Mouse (Mus musculus) telencephalon, adult 2 months (tissue): ENCODE results near the gene Cblc.

ENCODE experiments used
- DNase-seq: peaks from one replicate; pipeline ENCODE4 v3.0.0-alpha.2; 2011; ENCODE audit warnings: low read depth, low spot score

Gene Cblc

DNA sequence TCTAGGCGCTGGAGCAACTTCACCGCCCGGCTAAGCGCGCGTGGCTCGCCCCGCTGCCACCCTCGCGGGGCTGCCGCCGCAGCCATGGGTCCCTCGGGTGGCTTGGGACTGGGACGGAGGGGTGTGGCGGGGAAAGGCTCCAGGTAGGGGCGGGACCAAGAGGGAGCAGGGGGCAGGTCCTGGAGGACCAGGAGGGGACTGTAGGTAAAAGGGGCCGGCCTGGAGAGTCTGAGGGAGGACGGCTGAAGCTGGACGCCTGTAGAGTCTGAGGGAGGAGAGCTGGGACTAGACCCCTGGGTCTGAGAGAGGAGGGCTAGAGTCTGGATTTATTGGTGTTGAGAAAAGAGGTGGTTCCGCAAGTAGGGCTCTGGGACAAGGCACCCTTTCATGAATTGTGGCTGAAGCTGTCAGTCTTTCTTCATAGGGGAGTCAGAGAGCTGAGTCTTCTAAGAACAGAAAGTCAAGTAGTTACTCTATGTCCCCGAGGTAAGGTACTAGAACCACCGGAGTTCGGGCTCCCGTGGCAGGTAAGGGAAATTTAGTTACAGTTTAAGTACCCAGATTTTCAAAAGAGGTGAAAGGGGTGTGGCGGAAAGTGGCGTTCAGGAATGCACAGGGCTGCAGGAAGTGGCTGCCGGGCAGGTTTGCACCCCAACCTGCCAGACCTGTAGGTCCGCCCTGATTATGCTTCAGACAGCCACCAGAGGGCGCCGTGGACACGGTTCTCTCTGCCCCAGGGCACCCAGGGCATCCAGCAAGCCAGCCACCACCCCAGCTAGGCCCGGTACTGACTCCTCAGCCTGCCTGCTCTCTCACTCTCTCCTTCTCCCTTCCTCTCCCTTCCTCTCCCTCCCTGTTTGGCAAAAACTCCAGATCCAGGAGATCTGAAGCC, at the start of gene Cblc:
Cblc (minus strand) TSS at position 113 of the 892 bp plus-strand sequence.
- DNase-seq, result no peak

- no peak for DNase-seq
These were observed 48.0 kb upstream of the Cblc start for GRCm38 (mm10) chr7:19844521-19845171.

DNA sequence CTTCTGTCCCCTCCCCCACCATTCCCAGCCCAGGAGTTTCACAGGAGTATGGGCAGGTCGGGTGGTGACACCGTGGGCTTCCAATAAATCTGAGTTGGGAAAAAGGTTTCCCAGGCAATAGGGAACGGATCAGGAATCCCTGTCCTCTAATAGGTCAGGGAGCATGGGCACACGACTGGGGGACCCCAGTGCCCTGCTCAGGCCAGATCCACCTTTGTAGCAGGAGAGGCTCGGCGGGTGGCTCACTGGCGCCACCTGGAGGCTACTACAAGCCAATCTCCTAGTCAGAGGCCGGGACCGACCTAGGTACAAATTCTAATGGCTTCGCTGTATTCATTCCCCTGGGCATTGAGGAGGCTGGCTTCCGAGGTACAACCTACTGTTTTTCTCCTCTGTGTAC, 47.0 kb upstream of the Cblc start:
- DNase-seq, result no peak

DNA sequence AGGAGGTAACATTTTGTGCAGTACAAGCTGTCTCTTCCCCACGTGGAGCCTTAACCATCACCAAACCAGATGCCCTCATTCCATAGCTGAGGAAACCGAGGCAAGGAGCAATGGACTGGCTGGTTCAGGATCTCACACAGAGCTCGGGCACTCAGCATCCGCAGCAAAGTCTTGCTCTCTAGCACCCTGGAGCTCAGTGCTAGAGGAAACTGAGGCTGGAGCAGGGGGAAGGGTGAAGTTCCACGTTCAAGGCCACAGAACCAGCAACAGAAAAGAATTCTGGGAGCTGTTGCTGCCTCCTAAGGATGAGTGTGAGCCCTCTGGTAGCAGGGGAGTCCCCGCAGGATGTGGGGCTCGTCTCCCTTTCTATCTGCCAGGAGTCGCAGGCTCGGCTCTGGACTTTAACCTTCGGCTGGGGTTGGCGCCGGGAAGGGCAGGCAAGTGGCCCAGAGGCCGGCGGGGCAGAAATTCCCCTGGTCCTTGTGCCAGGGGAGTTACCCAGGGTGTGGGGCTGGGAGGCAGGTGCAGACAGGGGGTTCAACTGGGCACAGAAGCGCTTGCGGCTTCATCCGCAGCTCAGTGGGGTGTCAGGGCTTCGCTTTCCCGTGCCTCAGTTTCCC, 46.4 kb upstream of the Cblc start:
- no peak for DNase-seq

GRCm38 (mm10) chr7:19841686-19842413, 45.2 kb upstream of the Cblc start:
- DNase-seq, result no peak

- DNase-seq, result no peak
These were observed 44.3 kb upstream of the Cblc start for GRCm38 (mm10) chr7:19840936-19841335.

- DNase-seq, result no peak
These were observed 43.8 kb upstream of the Cblc start for GRCm38 (mm10) chr7:19840371-19840770.

DNA sequence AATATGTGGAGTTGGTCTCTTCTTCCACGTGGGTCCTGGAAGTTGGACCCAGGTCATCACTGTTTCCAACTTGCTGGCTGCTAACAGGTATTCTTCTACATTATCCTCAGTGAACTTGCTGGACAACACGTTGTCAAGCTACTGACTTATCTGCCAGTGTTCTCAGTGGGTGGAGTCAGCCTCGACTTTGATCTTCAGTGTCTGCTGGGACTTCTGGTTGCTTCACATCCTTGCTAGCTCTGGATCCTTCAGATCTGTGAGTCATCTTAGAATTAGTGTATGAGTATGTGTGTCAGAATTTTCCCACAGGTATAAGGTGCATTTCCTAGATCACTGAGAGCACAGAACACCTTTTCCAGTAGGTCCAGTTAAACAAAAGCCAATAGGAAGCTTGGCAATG, 40.2 kb upstream of the Cblc start:
- DNase-seq, result no peak

- no peak for DNase-seq
These were observed 37.4 kb upstream of the Cblc start for GRCm38 (mm10) chr7:19834055-19834454.

DNA sequence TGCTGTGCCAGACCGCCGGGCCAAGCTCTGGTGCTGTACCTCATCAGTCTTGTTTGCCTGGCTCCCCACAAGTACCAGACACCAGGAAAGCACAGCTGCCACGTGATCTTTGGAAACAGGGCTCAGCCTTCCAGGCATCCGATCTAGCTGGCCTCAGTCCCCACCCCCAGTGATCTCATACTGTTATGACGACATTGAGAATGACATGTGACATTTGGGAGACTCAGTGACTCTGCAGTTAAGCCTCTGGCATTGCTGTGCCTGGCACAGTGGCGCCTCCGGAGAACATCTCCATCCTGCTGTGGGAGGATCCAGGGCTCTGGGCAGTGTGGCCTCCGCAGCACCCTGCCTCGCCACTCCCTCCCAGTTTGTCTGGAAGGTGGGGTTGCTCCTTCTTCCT, 35.2 kb upstream of the Cblc start:
- no peak for DNase-seq

- DNase-seq, result no peak
These were observed 34.1 kb upstream of the Cblc start for GRCm38 (mm10) chr7:19830682-19831156.

DNA sequence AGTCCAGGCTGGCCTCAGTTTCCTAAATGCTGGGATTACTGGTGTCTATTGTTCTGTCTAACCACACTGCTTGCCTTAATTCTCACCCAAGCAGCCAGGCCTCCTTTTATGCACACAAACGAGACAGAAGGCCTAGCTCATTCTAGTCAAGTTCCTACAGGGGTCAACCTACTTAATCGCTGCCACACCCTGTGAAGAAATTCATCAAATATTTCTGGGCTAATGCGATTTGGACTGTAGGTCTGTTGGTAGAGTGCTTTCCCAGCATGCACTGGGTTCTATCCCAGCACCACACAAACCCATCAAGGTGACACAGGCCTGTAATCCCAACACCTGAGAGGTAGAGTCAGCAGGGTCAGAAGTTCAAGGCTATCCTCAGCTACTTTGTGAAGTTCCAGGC, 33.1 kb upstream of the Cblc start:
- no peak for DNase-seq

DNA sequence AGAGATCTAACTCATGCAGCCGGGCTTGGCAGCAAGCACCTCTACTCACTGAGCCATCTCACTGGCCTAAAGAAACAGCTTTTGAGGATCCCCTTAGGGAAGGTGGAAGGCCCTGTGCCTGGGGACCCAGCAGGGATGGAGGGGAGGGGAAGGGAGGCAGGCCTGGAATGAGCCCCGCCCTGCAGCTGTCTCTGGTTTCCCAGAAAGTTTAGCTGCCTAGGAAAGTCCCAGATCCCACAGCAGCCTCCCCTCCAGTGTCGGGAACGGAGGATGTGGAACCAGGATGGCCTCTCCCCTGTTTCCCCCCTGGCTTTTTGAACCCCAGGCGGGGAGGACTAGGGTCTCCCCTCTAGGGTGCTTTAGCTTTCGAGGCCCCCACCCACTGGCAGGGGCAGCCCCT, 30.1 kb upstream of the Cblc start:
- DNase-seq, result no peak

GRCm38 (mm10) chr7:19824182-19824973, 27.8 kb upstream of the Cblc start:
- DNase-seq, result no peak

DNA sequence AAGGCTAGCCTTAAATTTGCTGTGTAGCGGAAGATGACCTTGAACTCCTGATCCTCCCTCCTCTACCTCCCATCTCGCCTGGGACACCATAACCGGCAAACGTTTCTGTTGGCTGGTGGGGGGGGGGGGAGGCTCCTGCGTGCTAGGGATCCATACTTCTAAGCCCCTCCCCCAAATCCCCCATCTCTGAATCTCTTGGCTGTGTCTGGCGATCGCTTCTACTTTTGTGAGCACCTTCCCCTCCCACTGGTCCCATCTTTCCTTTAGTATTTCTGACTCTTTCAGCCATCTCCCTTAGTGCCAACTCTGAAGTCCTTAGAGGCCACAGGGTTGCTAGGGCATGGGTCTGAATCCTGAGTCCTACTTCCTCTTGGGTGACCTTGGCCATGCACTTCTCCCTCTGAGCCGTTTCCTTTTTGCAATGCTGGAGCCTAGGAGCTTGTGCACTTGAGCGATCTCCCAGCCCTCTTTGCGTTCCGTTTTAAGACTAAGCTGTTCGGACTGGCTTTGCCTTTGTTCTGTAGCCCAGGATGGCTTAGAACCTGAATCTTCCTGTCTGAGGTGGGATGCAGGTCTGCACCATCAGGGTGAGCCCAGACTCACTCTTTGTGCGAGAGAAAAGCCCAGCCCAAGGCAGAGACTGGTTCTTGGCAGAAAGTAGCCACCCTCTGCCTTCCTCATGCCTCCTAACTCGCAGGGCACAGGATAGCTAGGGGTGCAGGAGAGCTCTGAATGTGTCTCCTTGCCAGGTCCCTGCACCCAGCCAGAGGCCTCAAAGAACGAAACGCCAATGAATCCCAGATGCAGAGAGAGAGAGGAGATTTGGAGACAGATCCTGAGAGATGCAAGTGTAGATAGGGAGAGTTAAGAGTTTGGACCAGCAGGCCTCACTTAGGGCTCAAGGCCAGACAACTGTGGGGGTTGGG, 26.9 kb upstream of the Cblc start:
- no peak for DNase-seq

GRCm38 (mm10) chr7:19822604-19823058, 26.0 kb upstream of the Cblc start, which contains the start of gene Bcl3:
Gene Bcl3 (minus strand): TSS chr7:19822770.
- DNase-seq, result no peak

- DNase-seq, result no peak
These were observed 25.6 kb upstream of the Cblc start for GRCm38 (mm10) chr7:19822193-19822592.

- DNase-seq, result no peak
These were observed 25.0 kb upstream of the Cblc start for GRCm38 (mm10) chr7:19821633-19822032.

- DNase-seq, result no peak
These were observed 23.9 kb upstream of the Cblc start for GRCm38 (mm10) chr7:19820347-19821048.
